Mouse (Mus musculus): Measurements from ENCODE around the gene Mast4. TPM values are rescaled to one million over a fixed set of nuclear protein-coding genes. Genes with fewer than 3 reads are reported as not detected.

Gene Mast4
- polyA plus RNA-seq, 1 experiment from 2014 or later, result 34.9 TPM

- Histone ChIP-seq H3K4me1 (no peaks in the 10 kb centered on the region), H3K9me3 (no peaks in the 10 kb centered on the region), H3K36me3 (no peaks in the 10 kb centered on the region), H3K4me2 (replicated peaks) (no peak overlapping the region), H3K27me3 (no peaks in the 10 kb centered on the region), H3K4me3 (no peak overlapping the region), H3K27ac (replicated peaks) (no peak overlapping the region), H3K9ac (replicated peaks) (no peak overlapping the region)
- 0 out of 2 replicates have a peak, but pooled peaks have one; percentile 34 for ATAC-seq (ENCODE audit: low FRiP score, low read depth)
- 39% methylated on average over 7 of the region's 7 CpGs for WGBS
Observed at GRCm38 (mm10) chr13:103173545-103174182, 160.6 kb downstream of the Mast4 start.

GRCm38 (mm10) chr13:103151944-103152343, 182.4 kb downstream of the Mast4 start:
- H3K4me3 ChIP-seq, result no peak overlapping the region
- no peaks in the 10 kb centered on the region for H3K9me3 ChIP-seq
- WGBS, result 82% methylated on average over 8 of the region's 8 CpGs
- H3K27ac ChIP-seq (replicated peaks), result no peak overlapping the region
- 0 out of 2 replicates have a peak, but pooled peaks cover 8% of the 10 kb centered on the region for H3K4me1 ChIP-seq
- H3K27me3 ChIP-seq, result no peaks in the 10 kb centered on the region
- H3K4me2 ChIP-seq (replicated peaks), result no peak overlapping the region
- no peak for ATAC-seq (ENCODE audit: low FRiP score, low read depth)
- H3K36me3 ChIP-seq, result no peaks in the 10 kb centered on the region
- H3K9ac ChIP-seq (replicated peaks), result no peak overlapping the region

- H3K4me3 ChIP-seq, result no peak overlapping the region
- H3K9ac ChIP-seq (replicated peaks), result no peak overlapping the region
- no peak for ATAC-seq (ENCODE audit: low FRiP score, low read depth)
- H3K27ac ChIP-seq (replicated peaks), result no peak overlapping the region
- H3K4me2 ChIP-seq (replicated peaks), result no peak overlapping the region
- 0 out of 2 replicates have a peak, but pooled peaks cover 8% of the 10 kb centered on the region for H3K4me1 ChIP-seq
- 43% methylated on average over 11 of the region's 11 CpGs for WGBS
- H3K36me3 ChIP-seq, result no peaks in the 10 kb centered on the region
- no peaks in the 10 kb centered on the region for H3K27me3 ChIP-seq
- no peaks in the 10 kb centered on the region for H3K9me3 ChIP-seq
Observed at GRCm38 (mm10) chr13:103151171-103151570, 183.1 kb downstream of the Mast4 start.

- Histone ChIP-seq H3K4me2 (replicated peaks) (no peak overlapping the region), H3K27ac (replicated peaks) (no peak overlapping the region), H3K9me3 (no peaks in the 10 kb centered on the region), H3K4me3 (no peak overlapping the region), H3K27me3 (no peaks in the 10 kb centered on the region), H3K9ac (replicated peaks) (no peak overlapping the region), H3K4me1 (0 out of 2 replicates have a peak, but pooled peaks cover 8% of the 10 kb centered on the region), H3K36me3 (no peaks in the 10 kb centered on the region)
- no peak for ATAC-seq (ENCODE audit: low FRiP score, low read depth)
- 85% methylated on average over 4 of the region's 4 CpGs for WGBS
Observed at GRCm38 (mm10) chr13:103150671-103151070, 183.6 kb downstream of the Mast4 start.

GRCm38 (mm10) chr13:103149415-103149814, 184.9 kb downstream of the Mast4 start:
- Histone ChIP-seq H3K27me3 (no peaks in the 10 kb centered on the region), H3K4me2 (replicated peaks) (no peak overlapping the region), H3K27ac (replicated peaks) (no peak overlapping the region), H3K36me3 (no peaks in the 10 kb centered on the region), H3K9me3 (no peaks in the 10 kb centered on the region), H3K9ac (replicated peaks) (no peak overlapping the region), H3K4me1 (0 out of 2 replicates have a peak, but pooled peaks cover 8% of the 10 kb centered on the region), H3K4me3 (no peak overlapping the region)
- no peak for ATAC-seq (ENCODE audit: low FRiP score, low read depth)
- WGBS, result 83% methylated on average over 7 of the region's 7 CpGs

- 67% methylated on average over 5 of the region's 5 CpGs for WGBS
- H3K9me3 ChIP-seq, result no peaks in the 10 kb centered on the region
- no peak overlapping the region for H3K27ac ChIP-seq (replicated peaks)
- ATAC-seq (ENCODE audit: low FRiP score, low read depth), result no peak
- H3K4me1 ChIP-seq, result no peaks in the 10 kb centered on the region
- H3K27me3 ChIP-seq, result no peaks in the 10 kb centered on the region
- H3K4me3 ChIP-seq, result no peak overlapping the region
- H3K36me3 ChIP-seq, result no peaks in the 10 kb centered on the region
- H3K4me2 ChIP-seq (replicated peaks), result no peak overlapping the region
- no peak overlapping the region for H3K9ac ChIP-seq (replicated peaks)
Observed at GRCm38 (mm10) chr13:103144343-103144742, 190.0 kb downstream of the Mast4 start.

GRCm38 (mm10) chr13:103141304-103141703, 193.0 kb downstream of the Mast4 start:
- no peak overlapping the region for H3K4me3 ChIP-seq
- ATAC-seq (ENCODE audit: low FRiP score, low read depth), result no peak
- WGBS, result 86% methylated on average over 5 of the region's 5 CpGs

GRCm38 (mm10) chr13:103140051-103140450, 194.2 kb downstream of the Mast4 start:
- H3K9ac ChIP-seq (replicated peaks), result no peak overlapping the region
- H3K4me3 ChIP-seq, result no peak overlapping the region
- no peak overlapping the region for H3K4me2 ChIP-seq (replicated peaks)
- WGBS, result 90% methylated on average over 13 of the region's 13 CpGs
- H3K27me3 ChIP-seq, result no peaks in the 10 kb centered on the region
- H3K27ac ChIP-seq (replicated peaks), result no peak overlapping the region
- H3K36me3 ChIP-seq, result no peaks in the 10 kb centered on the region
- no peaks in the 10 kb centered on the region for H3K9me3 ChIP-seq
- no peak for ATAC-seq (ENCODE audit: low FRiP score, low read depth)
- no peaks in the 10 kb centered on the region for H3K4me1 ChIP-seq

More at GRCm38 (mm10) chr13:103141304-103141703, 193.0 kb downstream of the Mast4 start:
- Histone ChIP-seq H3K9ac (replicated peaks) (no peak overlapping the region), H3K36me3 (no peaks in the 10 kb centered on the region), H3K4me2 (replicated peaks) (no peak overlapping the region), H3K27ac (replicated peaks) (no peak overlapping the region), H3K9me3 (no peaks in the 10 kb centered on the region), H3K27me3 (no peaks in the 10 kb centered on the region), H3K4me1 (no peaks in the 10 kb centered on the region)

GRCm38 (mm10) chr13:103138298-103138697, 196.0 kb downstream of the Mast4 start:
- Histone ChIP-seq H3K4me1 (no peaks in the 10 kb centered on the region), H3K4me2 (replicated peaks) (no peak overlapping the region), H3K27me3 (no peaks in the 10 kb centered on the region), H3K4me3 (no peak overlapping the region), H3K9ac (replicated peaks) (no peak overlapping the region), H3K27ac (replicated peaks) (no peak overlapping the region), H3K36me3 (no peaks in the 10 kb centered on the region), H3K9me3 (no peaks in the 10 kb centered on the region)
- ATAC-seq (ENCODE audit: low FRiP score, low read depth), result no peak

GRCm38 (mm10) chr13:103135224-103135883, 198.9 kb downstream of the Mast4 start:
- no peaks in the 10 kb centered on the region for H3K4me1 ChIP-seq
- ATAC-seq (ENCODE audit: low FRiP score, low read depth), result no peak
- 94% methylated on average over 17 of the region's 17 CpGs for WGBS

GRCm38 (mm10) chr13:103131781-103132180, 202.5 kb downstream of the Mast4 start:
- 90% methylated on average over 2 of the region's 2 CpGs for WGBS
- no peaks in the 10 kb centered on the region for H3K36me3 ChIP-seq
- H3K4me3 ChIP-seq, result no peak overlapping the region
- no peaks in the 10 kb centered on the region for H3K9me3 ChIP-seq
- H3K27me3 ChIP-seq, result no peaks in the 10 kb centered on the region
- no peak for ATAC-seq (ENCODE audit: low FRiP score, low read depth)
- no peak overlapping the region for H3K9ac ChIP-seq (replicated peaks)
- no peak overlapping the region for H3K27ac ChIP-seq (replicated peaks)
- H3K4me2 ChIP-seq (replicated peaks), result no peak overlapping the region
- peaks cover 6% of the 10 kb centered on the region for H3K4me1 ChIP-seq

More at GRCm38 (mm10) chr13:103135224-103135883, 198.9 kb downstream of the Mast4 start:
- H3K9me3 ChIP-seq, result no peaks in the 10 kb centered on the region
- no peak overlapping the region for H3K27ac ChIP-seq (replicated peaks)
- no peak overlapping the region for H3K4me3 ChIP-seq
- no peak overlapping the region for H3K9ac ChIP-seq (replicated peaks)
- no peaks in the 10 kb centered on the region for H3K27me3 ChIP-seq
- no peaks in the 10 kb centered on the region for H3K36me3 ChIP-seq
- no peak overlapping the region for H3K4me2 ChIP-seq (replicated peaks)

GRCm38 (mm10) chr13:103129130-103129797, 205.0 kb downstream of the Mast4 start:
- Histone ChIP-seq H3K4me3 (no peak overlapping the region), H3K4me2 (replicated peaks) (no peak overlapping the region), H3K4me1 (peaks cover 6% of the 10 kb centered on the region), H3K36me3 (no peaks in the 10 kb centered on the region), H3K27ac (replicated peaks) (no peak overlapping the region), H3K9me3 (no peaks in the 10 kb centered on the region), H3K27me3 (no peaks in the 10 kb centered on the region), H3K9ac (replicated peaks) (no peak overlapping the region)
- no peak for ATAC-seq (ENCODE audit: low FRiP score, low read depth)
- WGBS, result 73% methylated on average over 6 of the region's 6 CpGs

Data from midbrain, embryonic 12.5 days (tissue).